Mouse (Mus musculus) limb, embryonic 15.5 days (tissue): ENCODE data around the gene Vmn1r1. TPM values are rescaled to one million over a fixed set of nuclear protein-coding genes. Genes with fewer than 3 reads are reported as not detected.
A peak's percentile ranks its signal among the peaks of the same experiment; 100 is the strongest.

ENCODE experiments used
- ATAC-seq: fragments of 200-750 bp; cut with Nextera tagmentation; 2 replicates; pipeline ENCODE4 v1.8.0; 2017; ENCODE audit warnings: low read depth, moderate TSS enrichment; ENCODE audit not compliant: insufficient number of reproducible peaks, low FRiP score, low TSS enrichment
- H3K27ac ChIP-seq: fragments of 300-500 bp; sonication (generic); 2 replicates; pipeline ENCODE4 v1.5.1; 2015; ENCODE audit warnings: moderate library complexity, mild to moderate bottlenecking, inconsistent platforms
- H3K27me3 ChIP-seq: fragments of 300-500 bp; sonication (generic); 2 replicates; pipeline ENCODE4 v1.6.1; 2015; ENCODE audit warnings: inconsistent platforms
- H3K36me3 ChIP-seq: fragments of 300-500 bp; sonication (generic); 2 replicates; pipeline ENCODE4 v1.6.1; 2015; ENCODE audit warnings: inconsistent platforms
- H3K4me1 ChIP-seq: fragments of 300-500 bp; sonication (generic); 2 replicates; pipeline ENCODE4 v1.6.1; 2015; ENCODE audit warnings: inconsistent platforms
- H3K4me2 ChIP-seq: fragments of 300-500 bp; sonication (generic); 2 replicates; pipeline ENCODE4 v1.6.1; 2015; ENCODE audit warnings: mild to moderate bottlenecking, inconsistent platforms
- H3K4me3 ChIP-seq: fragments of 300-500 bp; sonication (generic); 2 replicates; pipeline ENCODE4 v1.5.1; 2015; ENCODE audit warnings: mild to moderate bottlenecking, inconsistent platforms
- H3K9ac ChIP-seq: fragments of 300-500 bp; sonication (generic); 2 replicates; pipeline ENCODE4 v1.6.1; 2015; ENCODE audit warnings: inconsistent platforms
- H3K9me3 ChIP-seq: fragments of 300-500 bp; sonication (generic); 2 replicates; pipeline ENCODE4 v1.6.1; 2016; ENCODE audit warnings: inconsistent platforms
- WGBS: fragments of 180-500 bp; shearing (Covaris S2); methylation state at CpG from one replicate; pipeline ENCODE4 v1.1.7; 2015; 5-methylcytosine and 5-hydroxymethylcytosine counted together
- polyA plus RNA-seq: library from polyadenylated mRNA; unstranded; fragments of >200 nt; fragmentation: Nextera tagmentation; extraction: Ambion mirVana; gene quantifications from 2 replicates; pipeline ENCODE4 v1.2.1, GENCODE M21; 2015

Gene Vmn1r1
- polyA plus RNA-seq, 1 experiment from 2014 or later: not detected

GRCm38 (mm10) chr1:182157734-182158133, 6.6 kb downstream of the Vmn1r1 start:
- 64% methylated on average over 4 of the region's 4 CpGs for WGBS
- H3K4me2 ChIP-seq: no peak overlapping the region
- H3K4me1 ChIP-seq: no peaks in the 10 kb centered on the region
- no peak overlapping the region for H3K27ac ChIP-seq
- no peak for ATAC-seq
- H3K9me3 ChIP-seq: no peaks in the 10 kb centered on the region
- H3K4me3 ChIP-seq: no peak overlapping the region
- no peak overlapping the region for H3K9ac ChIP-seq
- H3K36me3 ChIP-seq: no peaks in the 10 kb centered on the region
- no peaks in the 10 kb centered on the region for H3K27me3 ChIP-seq

- Histone ChIP-seq H3K4me1 (no peaks in the 10 kb centered on the region), H3K9ac (no peak overlapping the region), H3K27me3 (no peaks in the 10 kb centered on the region), H3K9me3 (no peaks in the 10 kb centered on the region), H3K27ac (no peak overlapping the region), H3K4me3 (no peak overlapping the region), H3K4me2 (no peak overlapping the region), H3K36me3 (no peaks in the 10 kb centered on the region)
- no peak for ATAC-seq
- 86% methylated on average over 2 of the region's 2 CpGs for WGBS
Observed at GRCm38 (mm10) chr1:182149966-182150365, 14.3 kb downstream of the Vmn1r1 start.

GRCm38 (mm10) chr1:182148864-182149514, 15.3 kb downstream of the Vmn1r1 start:
- H3K27me3 ChIP-seq: no peaks in the 10 kb centered on the region
- no peak for ATAC-seq
- H3K9me3 ChIP-seq: no peaks in the 10 kb centered on the region
- H3K36me3 ChIP-seq: no peaks in the 10 kb centered on the region
- H3K4me3 ChIP-seq: no peak overlapping the region
- H3K27ac ChIP-seq: no peak overlapping the region
- H3K4me1 ChIP-seq: no peaks in the 10 kb centered on the region
- no peak overlapping the region for H3K9ac ChIP-seq
- 67% methylated on average over 7 of the region's 7 CpGs for WGBS
- no peak overlapping the region for H3K4me2 ChIP-seq

- Histone ChIP-seq H3K4me3 (no peak overlapping the region), H3K27me3 (no peaks in the 10 kb centered on the region), H3K36me3 (no peaks in the 10 kb centered on the region), H3K27ac (no peak overlapping the region), H3K4me1 (no peaks in the 10 kb centered on the region), H3K9me3 (no peaks in the 10 kb centered on the region), H3K4me2 (no peak overlapping the region), H3K9ac (no peak overlapping the region)
- no peak; the same call in 1 of the 2 replicates for ATAC-seq
- WGBS: 21% methylated on average over 5 of the region's 5 CpGs
Observed at GRCm38 (mm10) chr1:182145546-182145945, 18.7 kb downstream of the Vmn1r1 start.

GRCm38 (mm10) chr1:182143288-182143687, 21.0 kb downstream of the Vmn1r1 start:
- no peak overlapping the region for H3K27ac ChIP-seq
- no peak overlapping the region for H3K9ac ChIP-seq
- no peak for ATAC-seq
- H3K4me2 ChIP-seq: no peak overlapping the region
- H3K36me3 ChIP-seq: no peaks in the 10 kb centered on the region
- WGBS: 85% methylated on average over 8 of the region's 8 CpGs
- H3K4me1 ChIP-seq: peaks cover 5% of the 10 kb centered on the region
- H3K9me3 ChIP-seq: no peaks in the 10 kb centered on the region
- H3K27me3 ChIP-seq: no peaks in the 10 kb centered on the region
- H3K4me3 ChIP-seq: no peak overlapping the region

- no peaks in the 10 kb centered on the region for H3K36me3 ChIP-seq
- H3K4me2 ChIP-seq: no peak overlapping the region
- no peak overlapping the region for H3K4me3 ChIP-seq
- no peak for ATAC-seq
- 93% methylated on average over 13 of the region's 13 CpGs for WGBS
- H3K27me3 ChIP-seq: no peaks in the 10 kb centered on the region
- H3K4me1 ChIP-seq: peaks cover 5% of the 10 kb centered on the region
- no peak overlapping the region for H3K9ac ChIP-seq
- H3K9me3 ChIP-seq: no peaks in the 10 kb centered on the region
- H3K27ac ChIP-seq: no peak overlapping the region
Observed at GRCm38 (mm10) chr1:182142725-182143124, 21.6 kb downstream of the Vmn1r1 start.

GRCm38 (mm10) chr1:182140370-182140769, 23.9 kb downstream of the Vmn1r1 start:
- WGBS: 3% methylated on average over 6 of the region's 6 CpGs
- Histone ChIP-seq H3K4me3 (no peak overlapping the region), H3K36me3 (no peaks in the 10 kb centered on the region), H3K4me1 (peaks cover 5% of the 10 kb centered on the region), H3K27me3 (no peaks in the 10 kb centered on the region), H3K4me2 (0 out of 2 replicates have a peak overlapping the region, but pooled peaks have one; percentile 23), H3K27ac (no peak overlapping the region), H3K9me3 (no peaks in the 10 kb centered on the region), H3K9ac (no peak overlapping the region)
- ATAC-seq: no peak

GRCm38 (mm10) chr1:182139937-182140336, 24.3 kb downstream of the Vmn1r1 start:
- ATAC-seq: no peak
- no peak overlapping the region for H3K27ac ChIP-seq
- H3K4me1 ChIP-seq: peaks cover 5% of the 10 kb centered on the region
- H3K27me3 ChIP-seq: no peaks in the 10 kb centered on the region
- H3K36me3 ChIP-seq: no peaks in the 10 kb centered on the region
- no peak overlapping the region for H3K4me3 ChIP-seq
- 29% methylated on average over 9 of the region's 9 CpGs for WGBS
- H3K9me3 ChIP-seq: no peaks in the 10 kb centered on the region
- H3K9ac ChIP-seq: no peak overlapping the region
- H3K4me2 ChIP-seq: 0 out of 2 replicates have a peak overlapping the region, but pooled peaks have one; percentile 23

GRCm38 (mm10) chr1:182138172-182138571, 26.1 kb downstream of the Vmn1r1 start:
- no peaks in the 10 kb centered on the region for H3K27me3 ChIP-seq
- no peaks in the 10 kb centered on the region for H3K36me3 ChIP-seq
- H3K9me3 ChIP-seq: no peaks in the 10 kb centered on the region
- H3K9ac ChIP-seq: no peak overlapping the region
- H3K27ac ChIP-seq: no peak overlapping the region
- no peak for ATAC-seq
- H3K4me2 ChIP-seq: no peak overlapping the region
- H3K4me1 ChIP-seq: peaks cover 5% of the 10 kb centered on the region
- 62% methylated on average over 8 of the region's 8 CpGs for whole genome bisulfite sequencing
- no peak overlapping the region for H3K4me3 ChIP-seq

GRCm38 (mm10) chr1:182137204-182138125, 26.8 kb downstream of the Vmn1r1 start:
- Histone ChIP-seq H3K4me3 (no peak overlapping the region), H3K27ac (no peak overlapping the region), H3K4me2 (no peak overlapping the region), H3K9ac (no peak overlapping the region), H3K4me1 (peaks cover 5% of the 10 kb centered on the region), H3K36me3 (peaks cover 4% of the 10 kb centered on the region; the same call in 1 of the 2 replicates), H3K9me3 (no peaks in the 10 kb centered on the region), H3K27me3 (no peaks in the 10 kb centered on the region)
- 44% methylated on average over 28 of the region's 28 CpGs for WGBS
- no peak for ATAC-seq

- Histone ChIP-seq H3K4me3 (no peak overlapping the region), H3K9ac (no peak overlapping the region), H3K4me2 (no peak overlapping the region), H3K27ac (no peak overlapping the region), H3K4me1 (peaks cover 15% of the 10 kb centered on the region), H3K27me3 (no peaks in the 10 kb centered on the region), H3K36me3 (peaks cover 43% of the 10 kb centered on the region), H3K9me3 (no peaks in the 10 kb centered on the region)
- no peak for ATAC-seq
- 54% methylated on average over 2 of the region's 2 CpGs for WGBS
Observed at GRCm38 (mm10) chr1:182130830-182131229, 33.5 kb downstream of the Vmn1r1 start.

- Histone ChIP-seq H3K4me1 (peaks cover 25% of the 10 kb centered on the region), H3K9me3 (no peaks in the 10 kb centered on the region), H3K27me3 (no peaks in the 10 kb centered on the region), H3K9ac (peak overlapping the region; percentile 76), H3K4me2 (peak overlapping the region; percentile 54), H3K27ac (peak overlapping the region; percentile 91), H3K36me3 (peaks cover 23% of the 10 kb centered on the region), H3K4me3 (peak overlapping the region; percentile 92)
- 2% methylated on average over 33 of the region's 33 CpGs for WGBS
- peak; percentile 89 for ATAC-seq
Observed at GRCm38 (mm10) chr1:182124924-182125368, 39.3 kb downstream of the Vmn1r1 start.
